Mouse (Mus musculus): ENCODE results near the gene Fam120a.
A peak's percentile ranks its signal among the peaks of the same experiment; 100 is the strongest.

Gene Fam120a

DNA sequence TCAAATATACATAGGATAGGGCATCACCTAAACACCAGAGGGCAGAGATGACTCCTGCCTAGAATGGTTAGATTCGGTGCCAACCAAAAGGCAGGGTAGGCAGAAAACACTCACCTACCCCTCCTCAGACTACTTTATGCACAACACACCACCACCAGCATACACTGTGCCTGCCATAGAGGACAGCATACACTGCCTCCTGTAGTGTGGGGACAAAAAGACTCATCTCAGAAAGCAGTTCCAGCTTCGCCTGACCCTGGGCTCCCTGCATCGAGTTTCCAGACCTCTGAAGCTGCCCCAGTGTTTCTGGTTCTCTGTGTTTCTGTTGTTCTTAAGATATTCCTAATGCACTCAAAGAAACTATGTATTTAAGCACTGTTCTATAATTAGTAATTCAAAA lies 54.7 kb downstream of the Fam120a start:
- DNase-seq (ENCODE audit: low spot score), result no peak

- DNase-seq (ENCODE audit: low spot score), result no peak
These were observed 56.4 kb downstream of the Fam120a start for GRCm38 (mm10) chr13:48911426-48911825.

DNA sequence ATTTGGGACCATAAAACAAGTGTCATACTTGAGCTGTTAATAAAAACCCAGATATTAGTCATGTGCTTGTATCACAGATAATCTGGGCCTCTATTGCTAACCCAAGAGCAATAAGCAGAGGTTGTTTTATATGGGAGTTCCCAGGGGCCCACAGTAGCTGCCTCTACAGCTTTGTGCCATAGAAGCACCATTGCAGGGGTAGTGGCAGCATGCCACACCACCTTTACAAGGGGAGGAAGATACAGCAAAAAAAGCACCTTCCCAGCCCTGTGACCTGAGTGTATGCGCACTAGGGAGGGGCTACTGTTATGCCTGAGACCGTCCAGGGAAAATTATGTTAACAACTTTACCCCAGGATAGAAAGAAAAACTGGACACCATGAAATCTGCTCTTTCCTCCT lies 62.4 kb downstream of the Fam120a start:
- no peak for DNase-seq (ENCODE audit: low spot score)

- no peak for DNase-seq (ENCODE audit: low spot score)
These were observed 72.4 kb downstream of the Fam120a start for GRCm38 (mm10) chr13:48895376-48895775.

- no peak for DNase-seq (ENCODE audit: low spot score)
These were observed 77.4 kb downstream of the Fam120a start for GRCm38 (mm10) chr13:48890260-48890960.

- DNase-seq (ENCODE audit: low spot score), result peak; percentile 98
These were observed 89.3 kb downstream of the Fam120a start for GRCm38 (mm10) chr13:48878534-48878933.

DNA sequence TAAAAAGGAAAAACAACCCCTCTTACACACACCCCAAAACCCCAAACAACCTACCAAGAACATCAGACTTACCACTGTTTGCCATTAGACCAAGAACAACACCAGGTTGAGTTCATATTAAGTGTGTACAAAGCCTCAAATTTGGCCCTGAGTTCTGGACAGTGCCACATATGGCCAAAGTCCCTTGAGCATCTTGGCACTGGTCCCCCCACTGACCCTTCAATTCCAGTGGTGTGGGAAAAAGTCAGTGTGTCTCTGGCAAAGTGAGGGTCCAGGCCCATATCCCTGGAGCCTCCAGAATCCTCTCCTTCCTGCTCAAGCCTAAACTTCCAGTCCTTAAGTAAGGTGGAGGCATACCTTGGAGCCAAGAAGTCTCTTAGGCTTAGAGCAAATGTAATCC lies 90.0 kb downstream of the Fam120a start:
- peak; percentile 56 for DNase-seq (ENCODE audit: low spot score)

DNA sequence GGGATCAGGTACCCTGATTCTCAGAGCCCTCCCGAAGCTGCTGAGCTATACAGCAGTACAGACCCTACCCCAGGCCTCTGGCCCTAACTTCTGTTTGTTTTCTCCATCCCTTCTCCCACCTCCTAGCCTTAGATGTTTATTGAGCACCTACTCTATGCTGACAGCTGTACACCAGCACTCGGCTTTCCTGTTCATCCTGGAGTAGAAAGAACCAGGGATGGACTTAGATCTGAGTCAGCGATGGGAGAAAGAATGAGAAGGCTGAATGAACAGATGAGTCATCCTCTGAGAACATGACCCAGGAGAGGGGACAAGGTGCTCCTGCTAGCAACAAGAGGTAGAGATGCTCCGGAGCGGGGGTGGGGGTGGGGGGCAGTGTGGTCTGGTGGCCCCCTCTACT lies 95.1 kb downstream of the Fam120a start:
- DNase-seq (ENCODE audit: low spot score), result no peak

GRCm38 (mm10) chr13:48871887-48872606 lies 95.8 kb downstream of the Fam120a start:
- DNase-seq (ENCODE audit: low spot score), result no peak

DNA sequence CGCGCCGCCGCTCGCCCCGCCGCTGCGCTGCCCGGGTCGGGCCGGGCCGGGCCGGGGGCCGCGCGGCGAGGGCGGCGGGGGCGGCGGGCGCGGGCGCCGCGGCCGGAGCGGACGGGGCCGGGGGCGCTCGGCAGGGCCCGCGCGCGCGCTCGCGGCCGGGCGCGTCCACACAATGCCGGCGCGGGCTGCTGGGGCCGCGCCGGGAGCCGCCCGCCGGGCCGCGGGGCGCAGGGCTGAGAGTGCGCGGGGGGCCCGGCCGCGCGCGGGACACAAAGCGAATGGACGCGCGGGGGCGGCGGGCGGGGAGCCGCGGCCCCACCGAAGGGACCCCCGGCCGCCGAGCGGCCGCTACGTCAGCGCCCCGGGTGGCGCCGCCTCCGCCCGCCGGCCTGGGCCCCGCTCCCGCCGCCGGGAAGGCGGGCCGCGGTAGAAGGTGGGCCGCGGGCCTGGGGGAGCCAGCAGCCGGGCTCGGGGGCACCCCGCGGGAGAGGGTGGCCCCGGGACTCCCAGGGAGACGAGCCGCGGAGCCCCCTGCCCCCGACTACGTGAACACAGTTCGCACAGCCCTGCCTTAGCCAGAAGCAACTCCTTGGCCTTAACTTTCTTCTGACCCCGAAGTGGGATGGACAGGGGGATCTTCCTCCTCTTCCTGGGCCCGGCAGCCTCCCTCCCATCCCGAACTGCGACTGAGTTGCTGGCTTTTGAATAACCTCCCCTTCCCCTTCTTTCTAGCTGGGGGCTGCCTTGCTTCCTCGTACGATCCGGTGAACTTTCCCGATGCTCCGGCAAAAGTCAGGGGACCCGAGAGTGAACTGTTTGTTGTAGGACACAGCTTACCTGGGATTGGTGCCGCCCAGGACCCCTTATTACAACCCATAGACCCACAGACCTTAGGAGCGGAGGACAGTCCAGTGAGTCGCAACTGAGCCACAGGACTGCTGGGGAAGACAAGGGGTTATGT lies 96.8 kb downstream of the Fam120a start, which contains the start of gene Phf2:
TSS of gene Phf2 (minus strand) at position 349 of the 961 bp plus-strand sequence.
- no peak for DNase-seq (ENCODE audit: low spot score)

DNA sequence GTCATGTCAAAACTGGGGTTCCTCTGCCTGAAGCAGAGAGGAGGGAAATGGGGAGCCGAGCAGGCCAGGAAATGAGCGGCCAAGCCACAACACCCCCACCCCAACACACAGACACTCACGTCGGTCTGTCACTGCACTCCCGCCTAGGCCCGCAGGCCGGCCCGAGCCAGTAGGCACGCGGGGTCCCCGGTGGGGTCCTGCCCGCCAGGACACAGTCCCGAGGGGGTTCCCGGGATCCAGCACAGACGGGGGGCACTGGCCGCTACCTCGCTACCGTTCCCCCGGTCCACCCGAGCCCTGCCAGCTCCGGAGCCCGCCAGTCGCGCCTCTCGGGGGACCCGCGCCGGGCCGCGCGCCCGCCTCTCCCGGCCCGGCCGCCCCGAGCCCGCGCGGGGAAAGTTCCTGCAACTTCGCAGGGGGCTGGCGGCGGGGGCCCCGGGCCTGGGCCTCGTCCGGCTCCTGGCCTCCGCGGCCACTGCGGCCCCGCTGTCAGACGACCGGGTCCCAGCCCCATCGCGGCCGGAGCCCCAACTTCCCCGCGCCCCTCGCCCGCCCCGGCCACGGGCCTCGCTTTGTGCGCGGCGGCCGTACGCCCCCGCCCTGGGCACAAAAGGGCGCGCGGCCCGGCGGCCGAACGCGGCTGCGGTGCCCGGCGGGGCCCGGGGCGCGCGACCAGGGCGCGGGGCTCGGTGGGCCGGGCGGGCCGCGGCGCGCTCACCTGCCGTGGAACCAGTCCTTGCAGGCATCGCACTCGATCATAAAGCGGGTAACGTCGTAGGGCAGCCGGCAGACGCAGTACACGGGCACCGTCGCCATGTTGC lies 97.7 kb downstream of the Fam120a start:
- DNase-seq (ENCODE audit: low spot score), result no peak

- DNase-seq (ENCODE audit: low spot score), result peak; percentile 60
These were observed 98.2 kb downstream of the Fam120a start for GRCm38 (mm10) chr13:48869600-48869949.

GRCm38 (mm10) chr13:48869088-48869487 lies 98.7 kb downstream of the Fam120a start:
- no peak for DNase-seq (ENCODE audit: low spot score)

DNA sequence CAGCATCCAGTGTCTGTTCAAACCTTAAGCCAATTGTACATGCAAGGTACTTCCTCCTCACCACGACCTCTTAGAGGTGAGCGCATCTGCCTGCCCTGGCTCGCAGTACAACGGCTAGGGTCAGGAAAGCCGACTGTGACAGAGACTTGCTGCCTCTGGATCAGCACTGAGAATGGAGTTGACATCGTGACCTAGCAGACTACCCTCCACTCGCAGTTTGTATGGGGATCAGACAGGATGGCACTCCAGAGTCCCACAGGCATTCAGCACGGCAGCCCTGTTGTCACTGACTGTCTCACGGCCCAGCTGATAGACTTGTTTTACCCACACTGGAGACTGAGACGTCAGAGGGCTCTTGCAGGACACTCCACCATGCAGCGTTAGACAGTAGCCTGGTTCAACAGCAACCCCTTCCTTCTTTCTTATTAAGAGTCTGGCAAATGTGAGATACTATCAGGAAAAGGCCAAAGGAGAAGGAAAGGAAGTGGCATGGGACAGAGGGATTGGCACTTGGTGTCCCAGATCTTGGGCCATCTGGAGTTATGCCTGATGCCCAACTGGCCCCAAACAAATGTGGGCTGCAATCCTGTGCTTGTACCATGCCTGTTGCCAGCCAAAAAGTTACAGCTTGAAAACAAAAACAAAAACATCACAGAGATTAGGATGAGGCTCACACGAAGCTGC lies 103.0 kb downstream of the Fam120a start:
- peak; percentile 62 for DNase-seq (ENCODE audit: low spot score)

GRCm38 (mm10) chr13:48863556-48863955 lies 104.3 kb downstream of the Fam120a start:
- DNase-seq (ENCODE audit: low spot score), result no peak

GRCm38 (mm10) chr13:48861913-48862312 lies 105.9 kb downstream of the Fam120a start:
- no peak for DNase-seq (ENCODE audit: low spot score)

DNA sequence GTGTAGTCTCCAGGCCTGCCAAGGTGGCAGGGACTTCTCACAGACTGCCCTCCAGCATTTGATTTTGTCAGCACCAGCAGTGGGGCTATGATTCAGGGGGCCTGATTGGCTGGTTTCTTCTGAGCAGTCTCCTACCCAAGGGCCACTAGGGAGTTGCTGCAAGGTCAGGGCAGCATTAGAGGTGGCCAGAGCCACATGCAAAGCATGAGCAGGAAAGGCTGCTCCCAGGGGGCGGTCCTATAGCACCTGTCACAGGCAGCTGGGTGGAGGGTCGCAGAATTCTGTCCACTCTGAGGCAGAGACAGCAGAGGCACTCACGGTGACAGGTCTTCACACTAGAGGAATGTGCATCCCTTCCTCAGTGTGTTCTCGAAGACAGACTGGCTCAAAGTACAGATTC lies 109.0 kb downstream of the Fam120a start:
- DNase-seq (ENCODE audit: low spot score), result no peak

- DNase-seq (ENCODE audit: low spot score), result peak; percentile 66
These were observed 109.8 kb downstream of the Fam120a start for GRCm38 (mm10) chr13:48858054-48858453.

DNA sequence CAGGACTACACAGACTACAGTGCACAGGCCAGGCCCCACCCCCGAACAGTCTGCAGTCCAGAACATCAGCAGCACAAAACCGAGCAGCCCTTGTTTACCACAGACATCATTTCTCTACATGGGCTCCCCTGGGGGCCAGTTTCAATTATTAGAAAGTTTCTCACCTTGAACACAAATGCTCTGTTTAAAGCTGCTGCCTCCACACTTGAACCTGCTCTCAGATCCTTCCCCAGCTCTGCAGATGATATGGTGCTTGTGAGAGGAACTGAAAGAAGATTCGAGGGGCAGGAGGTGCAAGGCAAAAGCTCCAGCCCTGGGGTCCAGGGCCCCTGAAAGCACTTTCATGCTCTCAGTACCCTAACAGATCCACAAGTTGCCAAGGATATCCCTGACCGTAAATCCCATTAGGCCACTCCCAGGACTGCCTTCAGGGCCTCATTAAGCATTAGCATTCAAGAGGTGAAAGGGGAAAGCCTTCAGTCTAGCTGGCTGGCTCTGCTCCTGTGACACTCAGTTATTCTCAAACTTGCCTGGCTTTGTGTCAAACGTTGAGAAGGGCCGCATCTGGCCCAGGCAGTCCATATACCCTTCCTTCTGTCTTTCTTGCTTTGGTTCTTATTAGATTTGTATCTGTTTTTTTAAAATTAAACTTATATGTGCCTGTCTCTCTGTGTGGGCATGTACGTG lies 110.4 kb downstream of the Fam120a start:
- DNase-seq (ENCODE audit: low spot score), result peak; percentile 90

DNA sequence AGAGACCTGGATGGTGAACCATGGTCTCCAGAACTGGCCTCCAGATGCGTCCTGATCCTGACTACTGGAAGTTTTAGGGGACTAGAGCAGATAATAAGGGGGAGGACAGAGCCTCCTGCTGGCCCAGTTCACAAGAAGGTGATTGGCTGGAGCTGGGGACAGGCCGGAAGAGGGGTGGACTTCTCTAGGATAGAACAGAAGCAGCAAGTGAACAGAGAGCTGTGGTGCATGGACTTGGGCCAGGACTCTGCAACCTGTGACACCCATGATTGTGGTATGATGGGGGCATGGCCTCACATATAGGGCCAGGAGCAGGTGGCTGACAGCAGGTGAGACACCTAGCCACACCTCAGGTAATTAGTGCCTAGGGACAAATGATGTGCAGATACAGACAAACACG lies 113.9 kb downstream of the Fam120a start:
- no peak for DNase-seq (ENCODE audit: low spot score)

All from adipocyte (in vitro differentiated cells).